8 mouse cellular contexts compared by ENCODE assay signal in genomic region chr5:77804113-77804512, GRCm38 (mm10).
DNase-seq lines count a peak whose midpoint lies in the region; ATAC-seq and TF ChIP-seq lines count a peak whose summit lies in the region.

No protein-coding gene starts in this region.

- WGBS in forebrain, embryonic 13.5 days: 64% methylated on average over 9 of the region's 9 CpGs
- WGBS in forebrain, embryonic 11.5 days: 68% methylated on average over 9 of the region's 9 CpGs
- WGBS in liver, adult 2 months: 70% methylated on average over 9 of the region's 9 CpGs
- WGBS in liver, embryonic 11.5 days: 67% methylated on average over 9 of the region's 9 CpGs
- 59% methylated on average over 9 of the region's 9 CpGs for WGBS in intestine, embryonic 14.5 days
- WGBS in neural tube, embryonic 15.5 days: 19% methylated on average over 9 of the region's 9 CpGs
- 66% methylated on average over 9 of the region's 9 CpGs for WGBS in thymus, adult 2 months

- no peak for ATAC-seq in forebrain, embryonic 13.5 days
- no peak for ATAC-seq in forebrain, embryonic 11.5 days (replicated peaks; ENCODE audit: low FRiP score)
- ATAC-seq in liver, embryonic 11.5 days (replicated peaks; ENCODE audit: low FRiP score): no peak
- no peak for ATAC-seq in intestine, embryonic 14.5 days (replicated peaks; ENCODE audit: low FRiP score, low TSS enrichment, low read depth)
- peak; percentile 61; the same call in 1 of the 2 replicates for ATAC-seq in neural tube, embryonic 15.5 days (ENCODE audit: low FRiP score)

- no peak for DNase-seq in forebrain, embryonic 11.5 days (ENCODE audit: low spot score)
- peak; percentile 20 for DNase-seq in liver, adult 2 months (ENCODE audit: extremely low read depth, low read depth, low spot score)
- no peak for DNase-seq in liver, embryonic 11.5 days (ENCODE audit: low spot score)
- DNase-seq in intestine, embryonic 14.5 days (ENCODE audit: low spot score): no peak
- DNase-seq in B cell, adult 2 months: no peak
- no peak for DNase-seq in thymus, adult 2 months

- H3K9me3 ChIP-seq in forebrain, embryonic 13.5 days (replicated peaks): no peaks in the 10 kb centered on the region
- no peaks in the 10 kb centered on the region for H3K9me3 ChIP-seq in forebrain, embryonic 11.5 days (ENCODE audit: control insufficient read depth, low read length)
- H3K9me3 ChIP-seq in liver, embryonic 11.5 days (ENCODE audit: control insufficient read depth, low read length): no peaks in the 10 kb centered on the region
- H3K9me3 ChIP-seq in intestine, embryonic 14.5 days (ENCODE audit: control insufficient read depth, low read length): no peaks in the 10 kb centered on the region
- H3K9me3 ChIP-seq in neural tube, embryonic 15.5 days (replicated peaks): no peaks in the 10 kb centered on the region

- peak overlapping the region; percentile 36; the same call in 1 of the 2 replicates for H3K27ac ChIP-seq in forebrain, embryonic 13.5 days
- H3K27ac ChIP-seq in forebrain, embryonic 11.5 days (ENCODE audit: low read depth, low read length): no peak overlapping the region
- no peak overlapping the region for H3K27ac ChIP-seq in liver, adult 2 months (replicated peaks; ENCODE audit: insufficient read depth, low read depth, low read length)
- no peak overlapping the region for H3K27ac ChIP-seq in liver, embryonic 11.5 days (ENCODE audit: low read depth, low read length)
- H3K27ac ChIP-seq in intestine, embryonic 14.5 days (ENCODE audit: low read depth): no peak overlapping the region
- peak overlapping the region; percentile 60; the same call in 1 of the 2 replicates for H3K27ac ChIP-seq in neural tube, embryonic 15.5 days (replicated peaks)
- H3K27ac ChIP-seq in thymus, adult 2 months (ENCODE audit: control insufficient read depth, insufficient read depth, low read length): no peak overlapping the region

- no peak overlapping the region for H3K4me2 ChIP-seq in forebrain, embryonic 13.5 days
- H3K4me2 ChIP-seq in forebrain, embryonic 11.5 days (ENCODE audit: low read depth, low read length, severe bottlenecking): no peak overlapping the region
- no peak overlapping the region for H3K4me2 ChIP-seq in liver, embryonic 11.5 days
- peak overlapping the region; percentile 3; the same call in 1 of the 2 replicates for H3K4me2 ChIP-seq in intestine, embryonic 14.5 days (ENCODE audit: low read length)
- H3K4me2 ChIP-seq in neural tube, embryonic 15.5 days: peak overlapping the region; percentile 44

- H3K4me1 ChIP-seq in forebrain, embryonic 13.5 days: peaks cover 22% of the 10 kb centered on the region
- no peaks in the 10 kb centered on the region for H3K4me1 ChIP-seq in forebrain, embryonic 11.5 days (replicated peaks; ENCODE audit: control insufficient read depth, insufficient read depth, low read length)
- no peaks in the 10 kb centered on the region for H3K4me1 ChIP-seq in liver, adult 2 months (ENCODE audit: control insufficient read depth, insufficient read depth, low read length)
- no peaks in the 10 kb centered on the region for H3K4me1 ChIP-seq in liver, embryonic 11.5 days (replicated peaks; ENCODE audit: control insufficient read depth, insufficient read depth, low read length)
- no peaks in the 10 kb centered on the region for H3K4me1 ChIP-seq in intestine, embryonic 14.5 days (replicated peaks; ENCODE audit: control insufficient read depth, insufficient read depth, low read length)
- peaks cover 30% of the 10 kb centered on the region for H3K4me1 ChIP-seq in neural tube, embryonic 15.5 days
- no peaks in the 10 kb centered on the region for H3K4me1 ChIP-seq in thymus, adult 2 months (replicated peaks; ENCODE audit: control insufficient read depth, insufficient read depth, low read length)

- peaks cover 6% of the 10 kb centered on the region for H3K27me3 ChIP-seq in forebrain, embryonic 13.5 days
- H3K27me3 ChIP-seq in forebrain, embryonic 11.5 days (ENCODE audit: control insufficient read depth, insufficient read depth, low read length): no peaks in the 10 kb centered on the region
- no peaks in the 10 kb centered on the region for H3K27me3 ChIP-seq in liver, adult 2 months (ENCODE audit: control insufficient read depth, insufficient read depth, low read length)
- H3K27me3 ChIP-seq in liver, embryonic 11.5 days (replicated peaks; ENCODE audit: control insufficient read depth, insufficient read depth, low read length): no peaks in the 10 kb centered on the region
- no peaks in the 10 kb centered on the region for H3K27me3 ChIP-seq in intestine, embryonic 14.5 days (replicated peaks; ENCODE audit: control insufficient read depth, insufficient read depth, low read length)
- no peaks in the 10 kb centered on the region for H3K27me3 ChIP-seq in neural tube, embryonic 15.5 days (replicated peaks)
- no peaks in the 10 kb centered on the region for H3K27me3 ChIP-seq in thymus, adult 2 months (ENCODE audit: control insufficient read depth, insufficient read depth, low read length)

- no peak for TF ChIP-seq CTCF in liver, adult 2 months (IDR thresholded peaks at IDR 0.05; ENCODE audit: low read depth, low read length)
- no peak for TF ChIP-seq CTCF in thymus, adult 2 months (IDR thresholded peaks at IDR 0.05; ENCODE audit: borderline replicate concordance, control insufficient read depth, extremely low read depth, insufficient read depth, low read length, poor library complexity)

- no peaks in the 10 kb centered on the region for H3K79me2 ChIP-seq in liver, adult 2 months (ENCODE audit: control insufficient read depth, insufficient read depth, low read length)

- H3K4me3 ChIP-seq in forebrain, embryonic 13.5 days: no peak overlapping the region
- H3K4me3 ChIP-seq in forebrain, embryonic 11.5 days (ENCODE audit: low read depth, low read length): no peak overlapping the region
- H3K4me3 ChIP-seq in liver, adult 2 months (ENCODE audit: insufficient read depth, low read depth, low read length): no peak overlapping the region
- no peak overlapping the region for H3K4me3 ChIP-seq in liver, embryonic 11.5 days (ENCODE audit: low read depth, low read length)
- H3K4me3 ChIP-seq in intestine, embryonic 14.5 days (ENCODE audit: low read depth, low read length): no peak overlapping the region
- peak overlapping the region; percentile 16; the same call in 1 of the 2 replicates for H3K4me3 ChIP-seq in neural tube, embryonic 15.5 days (replicated peaks)
- no peak overlapping the region for H3K4me3 ChIP-seq in thymus, adult 2 months (ENCODE audit: control insufficient read depth, insufficient read depth, low read length)

- TF ChIP-seq POLR2A in liver, adult 2 months (IDR thresholded peaks at IDR 0.05; ENCODE audit: extremely low read depth, insufficient read depth, low read length): no peak
- no peak for TF ChIP-seq POLR2A in thymus, adult 2 months (IDR thresholded peaks at IDR 0.05; ENCODE audit: control insufficient read depth, extremely low read depth, insufficient read depth, low read length, poor library complexity)

- H3K36me3 ChIP-seq in forebrain, embryonic 13.5 days (ENCODE audit: poor library complexity, severe bottlenecking): no peaks in the 10 kb centered on the region
- no peaks in the 10 kb centered on the region for H3K36me3 ChIP-seq in forebrain, embryonic 11.5 days (ENCODE audit: control insufficient read depth, insufficient read depth, low read length)
- no peaks in the 10 kb centered on the region for H3K36me3 ChIP-seq in liver, adult 2 months (ENCODE audit: control insufficient read depth, insufficient read depth, low read length)
- H3K36me3 ChIP-seq in liver, embryonic 11.5 days (ENCODE audit: control insufficient read depth, insufficient read depth, low read length): no peaks in the 10 kb centered on the region
- H3K36me3 ChIP-seq in intestine, embryonic 14.5 days (ENCODE audit: control insufficient read depth, insufficient read depth, low read length): no peaks in the 10 kb centered on the region
- no peaks in the 10 kb centered on the region for H3K36me3 ChIP-seq in neural tube, embryonic 15.5 days
- no peaks in the 10 kb centered on the region for H3K36me3 ChIP-seq in thymus, adult 2 months (ENCODE audit: control insufficient read depth, insufficient read depth, low read length)

- no peak overlapping the region for H3K9ac ChIP-seq in forebrain, embryonic 13.5 days
- no peak overlapping the region for H3K9ac ChIP-seq in forebrain, embryonic 11.5 days (ENCODE audit: low read length)
- no peak overlapping the region for H3K9ac ChIP-seq in liver, adult 2 months (ENCODE audit: low read depth, low read length)
- H3K9ac ChIP-seq in liver, embryonic 11.5 days (ENCODE audit: low read depth, low read length): no peak overlapping the region
- no peak overlapping the region for H3K9ac ChIP-seq in intestine, embryonic 14.5 days (ENCODE audit: low read length)
- 0 out of 2 replicates have a peak overlapping the region, but pooled peaks have one; percentile 14 for H3K9ac ChIP-seq in neural tube, embryonic 15.5 days (replicated peaks)

Comparison
In these comparisons a context has a peak if more than half of its experiments do, and no peak if none do; other contexts are left out.
1. H3K27ac ChIP-seq: peak in forebrain, embryonic 13.5 days (single experiment) and neural tube, embryonic 15.5 days (single experiment); none in forebrain, embryonic 11.5 days (single experiment), liver, adult 2 months (single experiment), liver, embryonic 11.5 days (single experiment), intestine, embryonic 14.5 days (single experiment) and thymus, adult 2 months (single experiment).
2. H3K4me2 ChIP-seq: peak in intestine, embryonic 14.5 days (single experiment) and neural tube, embryonic 15.5 days (single experiment); none in forebrain, embryonic 13.5 days (single experiment), forebrain, embryonic 11.5 days (single experiment) and liver, embryonic 11.5 days (single experiment).